Mouse (Mus musculus) heart, adult 11 months (tissue): ENCODE results near the gene Fastkd3.
"Not testable (repeated sequence)": the region's sequence is repeated elsewhere in the genome, so short reads cannot be mapped to it uniquely, and the experiment has no call there.

Experiments
- DNase-seq: peaks from one replicate; pipeline ENCODE4 v3.0.0; 2022

Fastkd3 gene

GRCm38 (mm10) chr13:68581747-68582516, at the start of gene Fastkd3, which contains the start of gene Mtrr:
TSS of gene Fastkd3 (plus strand) at chr13:68582234.
TSS of gene Mtrr (minus strand) at chr13:68582149.
- peak; percentile 100 for DNase-seq

- not testable (repeated sequence) for DNase-seq
Observed at GRCm38 (mm10) chr13:68553391-68553790, 28.6 kb upstream of the Fastkd3 start.

- peak; percentile 28 for DNase-seq
Observed at GRCm38 (mm10) chr13:68568110-68568509, 13.9 kb upstream of the Fastkd3 start.

- DNase-seq, result peak; percentile 65
Observed at GRCm38 (mm10) chr13:68568548-68568947, 13.5 kb upstream of the Fastkd3 start.

- peak; percentile 82 for DNase-seq
Observed at GRCm38 (mm10) chr13:68569589-68570336, 12.3 kb upstream of the Fastkd3 start.

GRCm38 (mm10) chr13:68572247-68572646, 9.8 kb upstream of the Fastkd3 start:
- DNase-seq, result peak; percentile 93

GRCm38 (mm10) chr13:68572966-68573913, 8.8 kb upstream of the Fastkd3 start:
- DNase-seq, result no peak

GRCm38 (mm10) chr13:68574398-68574797, 7.6 kb upstream of the Fastkd3 start:
- DNase-seq, result no peak

GRCm38 (mm10) chr13:68577945-68578344, 4.1 kb upstream of the Fastkd3 start:
- no peak for DNase-seq

GRCm38 (mm10) chr13:68581086-68581740, 821 bp upstream of the Fastkd3 start:
- no peak for DNase-seq

- no peak for DNase-seq
Observed at GRCm38 (mm10) chr13:68582517-68582780, 415 bp downstream of the Fastkd3 start.

GRCm38 (mm10) chr13:68583961-68584360, 1.9 kb downstream of the Fastkd3 start:
- peak; percentile 42 for DNase-seq

GRCm38 (mm10) chr13:68585441-68585840, 3.4 kb downstream of the Fastkd3 start:
- peak; percentile 83 for DNase-seq

GRCm38 (mm10) chr13:68588352-68588751, 6.3 kb downstream of the Fastkd3 start:
- no peak for DNase-seq

- no peak for DNase-seq
Observed at GRCm38 (mm10) chr13:68593797-68594196, 11.8 kb downstream of the Fastkd3 start.

GRCm38 (mm10) chr13:68597199-68597598, 15.2 kb downstream of the Fastkd3 start, which contains the start of gene 1700001L19Rik:
TSS of gene 1700001L19Rik (plus strand) at chr13:68597421.
- no peak for DNase-seq

- no peak for DNase-seq
Observed at GRCm38 (mm10) chr13:68597667-68598066, 15.6 kb downstream of the Fastkd3 start.

- DNase-seq, result no peak
Observed at GRCm38 (mm10) chr13:68598953-68599352, 16.9 kb downstream of the Fastkd3 start.

- no peak for DNase-seq
Observed at GRCm38 (mm10) chr13:68601184-68601583, 19.1 kb downstream of the Fastkd3 start.

- no peak for DNase-seq
Observed at GRCm38 (mm10) chr13:68603085-68603484, 21.1 kb downstream of the Fastkd3 start.

- DNase-seq, result peak; percentile 95
Observed at GRCm38 (mm10) chr13:68605689-68606126, 23.7 kb downstream of the Fastkd3 start.

- no peak for DNase-seq
Observed at GRCm38 (mm10) chr13:68607652-68608405, 25.8 kb downstream of the Fastkd3 start.
